Mouse (Mus musculus): ENCODE results near the gene Add1.

Gene Add1

GRCm38 (mm10) chr5:34608226-34608625 lies 34.8 kb downstream of the Add1 start:
- DNase-seq (ENCODE audit: low read depth), result no peak

- no peak for DNase-seq (ENCODE audit: low read depth)
Measured at GRCm38 (mm10) chr5:34609966-34610365, 36.5 kb downstream of the Add1 start.

- no peak for DNase-seq (ENCODE audit: low read depth)
Measured at GRCm38 (mm10) chr5:34632996-34633395, 59.5 kb downstream of the Add1 start.

GRCm38 (mm10) chr5:34633641-34634040 lies 60.2 kb downstream of the Add1 start:
- no peak for DNase-seq (ENCODE audit: low read depth)

- peak; percentile 50 for DNase-seq (ENCODE audit: low read depth)
Measured at GRCm38 (mm10) chr5:34634746-34635400, 61.4 kb downstream of the Add1 start.

GRCm38 (mm10) chr5:34635665-34636192 lies 62.3 kb downstream of the Add1 start:
- DNase-seq (ENCODE audit: low read depth), result no peak

- peak; percentile 89 for DNase-seq (ENCODE audit: low read depth)
Measured at GRCm38 (mm10) chr5:34636481-34637287, 63.2 kb downstream of the Add1 start, which contains the start of gene Mfsd10. Gene Mfsd10 (minus strand): TSS chr5:34637212.

- DNase-seq (ENCODE audit: low read depth), result no peak
Measured at GRCm38 (mm10) chr5:34637591-34638156, 64.2 kb downstream of the Add1 start.

- no peak for DNase-seq (ENCODE audit: low read depth)
Measured at GRCm38 (mm10) chr5:34641991-34642390, 68.5 kb downstream of the Add1 start.

GRCm38 (mm10) chr5:34642932-34643331 lies 69.5 kb downstream of the Add1 start:
- peak; percentile 84 for DNase-seq (ENCODE audit: low read depth)

GRCm38 (mm10) chr5:34647581-34647980 lies 74.1 kb downstream of the Add1 start:
- peak; percentile 86 for DNase-seq (ENCODE audit: low read depth)

GRCm38 (mm10) chr5:34652961-34653360 lies 79.5 kb downstream of the Add1 start:
- no peak for DNase-seq (ENCODE audit: low read depth)

- no peak for DNase-seq (ENCODE audit: low read depth)
Measured at GRCm38 (mm10) chr5:34654881-34655280, 81.4 kb downstream of the Add1 start.

- DNase-seq (ENCODE audit: low read depth), result no peak
Measured at GRCm38 (mm10) chr5:34657556-34657955, 84.1 kb downstream of the Add1 start.

GRCm38 (mm10) chr5:34659686-34660590 lies 86.5 kb downstream of the Add1 start, which contains the start of the genes Nop14 and Grk4:
Gene Nop14 (minus strand): TSS chr5:34660148.
Gene Grk4 (plus strand): TSS chr5:34660379.
- DNase-seq (ENCODE audit: low read depth), result peak; percentile 99

- DNase-seq (ENCODE audit: low read depth), result no peak
Measured at GRCm38 (mm10) chr5:34660591-34661130, 87.2 kb downstream of the Add1 start.

- DNase-seq (ENCODE audit: low read depth), result no peak
Measured at GRCm38 (mm10) chr5:34661909-34662308, 88.4 kb downstream of the Add1 start.

- DNase-seq (ENCODE audit: low read depth), result no peak
Measured at GRCm38 (mm10) chr5:34663231-34663630, 89.8 kb downstream of the Add1 start.

GRCm38 (mm10) chr5:34669493-34669892 lies 96.0 kb downstream of the Add1 start:
- peak; percentile 35 for DNase-seq (ENCODE audit: low read depth)

GRCm38 (mm10) chr5:34670280-34670679 lies 96.8 kb downstream of the Add1 start:
- peak; percentile 22 for DNase-seq (ENCODE audit: low read depth)

Data from induced T-regulatory cell, adult 2 months (primary cell).